Mouse (Mus musculus) hindbrain, embryonic 12.5 days (tissue): Measurements from ENCODE around the gene Dbr1. TPM values are rescaled to one million over a fixed set of nuclear protein-coding genes. Genes with fewer than 3 reads are reported as not detected.
A peak's percentile ranks its signal among the peaks of the same experiment; 100 is the strongest.

Source experiments
- ATAC-seq: fragments of 200-750 bp; cut with Nextera tagmentation; 2 replicates; pipeline ENCODE4 v1.8.0; 2017; ENCODE audit warnings: moderate TSS enrichment; ENCODE audit not compliant: low FRiP score
- H3K27ac ChIP-seq: fragments of 300-500 bp; sonication (generic); 2 replicates; pipeline ENCODE4 v1.5.1; 2016; ENCODE audit warnings: mild to moderate bottlenecking
- H3K27me3 ChIP-seq: fragments of 300-500 bp; sonication (generic); 2 replicates; pipeline ENCODE4 v1.6.1; 2016; ENCODE audit warnings: mild to moderate bottlenecking
- H3K36me3 ChIP-seq: fragments of 300-500 bp; sonication (generic); 2 replicates; pipeline ENCODE4 v1.6.1; 2016; ENCODE audit warnings: mild to moderate bottlenecking
- H3K4me1 ChIP-seq: fragments of 300-500 bp; sonication (generic); 2 replicates; pipeline ENCODE4 v1.6.1; 2016
- H3K4me2 ChIP-seq: fragments of 300-500 bp; sonication (generic); replicated peaks from 2 replicates; pipeline ENCODE4 v1.6.1; 2016; ENCODE audit warnings: mild to moderate bottlenecking
- H3K4me3 ChIP-seq: fragments of 300-500 bp; sonication (generic); 2 replicates; pipeline ENCODE4 v1.5.1; 2016; ENCODE audit warnings: mild to moderate bottlenecking
- H3K9ac ChIP-seq: fragments of 300-500 bp; sonication (generic); 2 replicates; pipeline ENCODE4 v1.6.1; 2016; ENCODE audit warnings: mild to moderate bottlenecking, moderate library complexity
- H3K9me3 ChIP-seq: fragments of 300-500 bp; sonication (generic); replicated peaks from 2 replicates; pipeline ENCODE4 v1.6.1; 2016; ENCODE audit warnings: mild to moderate bottlenecking
- WGBS: fragments of 180-500 bp; shearing (Covaris S2); methylation state at CpG from one replicate; pipeline ENCODE4 v1.1.7; 2016; 5-methylcytosine and 5-hydroxymethylcytosine counted together
- polyA plus RNA-seq: library from polyadenylated mRNA; unstranded; fragments of >200 nt; fragmentation: Nextera tagmentation; extraction: Ambion mirVana; gene quantifications from 2 replicates; pipeline ENCODE4 v1.2.1, GENCODE M21; 2016

Dbr1 gene
- 28.7 and 29.7 TPM in 2 replicates for polyA plus RNA-seq

DNA sequence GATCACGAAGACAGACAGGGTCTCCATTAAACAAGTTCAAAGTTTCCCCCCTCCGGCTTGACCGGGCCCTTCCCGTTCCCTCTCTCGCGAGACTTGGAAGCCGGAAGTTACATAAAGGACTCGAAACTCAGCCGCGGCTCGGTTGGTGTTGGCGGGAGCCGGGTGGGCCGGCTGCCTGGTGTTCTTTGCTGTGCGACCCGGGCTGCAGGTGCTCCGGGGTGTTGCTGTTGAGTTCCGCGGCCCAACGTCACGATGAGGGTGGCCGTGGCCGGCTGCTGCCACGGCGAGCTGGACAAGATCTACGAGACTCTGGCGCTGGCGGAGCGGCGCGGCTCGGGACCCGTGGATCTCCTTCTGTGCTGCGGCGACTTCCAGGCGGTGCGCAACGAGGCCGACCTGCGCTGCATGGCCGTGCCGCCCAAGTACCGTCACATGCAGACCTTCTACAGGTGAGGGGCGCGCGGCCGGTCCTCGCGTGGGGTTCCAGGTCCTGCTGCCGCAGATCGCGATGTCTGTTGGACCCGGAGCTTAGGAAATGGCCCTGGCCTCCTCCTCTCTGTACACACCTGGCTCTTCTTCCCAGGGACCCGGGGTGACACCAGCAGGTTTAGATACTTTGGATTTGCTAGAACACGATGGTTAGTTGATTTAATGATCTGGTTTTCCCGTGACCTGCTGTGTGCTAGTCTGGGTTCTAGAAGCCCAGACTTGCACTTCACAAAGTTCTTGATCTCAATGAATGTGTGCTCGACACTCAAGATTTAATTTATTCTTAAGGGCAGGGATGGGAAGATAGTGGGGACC, at the start of gene Dbr1:
TSS of gene Dbr1 (plus strand) at position 123 of the 804 bp plus-strand sequence.
- WGBS, result under 1% methylated on average over 57 of the region's 57 CpGs

DNA sequence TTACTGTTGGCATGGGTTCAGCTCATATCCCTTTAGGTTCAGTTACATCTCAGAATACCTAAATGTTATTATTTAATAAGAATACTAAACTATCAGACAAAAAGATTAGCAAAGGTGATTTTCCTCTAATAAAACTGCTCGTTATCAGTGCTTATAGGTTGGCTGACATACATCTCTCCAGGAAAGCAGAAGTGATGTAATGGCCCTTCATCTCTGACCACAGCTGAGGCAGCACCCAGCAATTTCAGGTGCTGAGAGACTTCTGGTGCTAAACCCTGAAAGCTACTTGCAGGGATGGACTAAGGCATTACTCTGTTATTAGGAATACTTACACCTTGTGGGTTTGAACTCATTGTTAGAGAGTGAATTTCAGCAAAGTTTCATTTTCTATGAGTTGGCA, 43.7 kb upstream of the Dbr1 start:
- H3K9ac ChIP-seq, result no peak overlapping the region
- no peak overlapping the region for H3K4me2 ChIP-seq
- no peaks in the 10 kb centered on the region for H3K4me1 ChIP-seq
- H3K4me3 ChIP-seq, result no peak overlapping the region
- H3K27ac ChIP-seq, result no peak overlapping the region
- ATAC-seq, result no peak
- H3K27me3 ChIP-seq, result no peaks in the 10 kb centered on the region
- H3K36me3 ChIP-seq, result peaks cover 50% of the 10 kb centered on the region
- 96% methylated on average over 1 of the region's 1 CpGs for WGBS
- H3K9me3 ChIP-seq, result no peaks in the 10 kb centered on the region

More for the DNA sequence above, at the start of gene Dbr1:
- H3K9ac ChIP-seq, result peak within 1 kb of the TSS; percentile 94
- peaks cover 16% of the 10 kb centered on the region for H3K4me1 ChIP-seq
- peaks cover 8% of the 10 kb centered on the region; the same call in 1 of the 2 replicates for H3K36me3 ChIP-seq
- peak within 1 kb of the TSS; percentile 93 for H3K4me3 ChIP-seq
- H3K27me3 ChIP-seq, result 0 out of 2 replicates have a peak, but pooled peaks cover 5% of the 10 kb centered on the region
- peak; percentile 96 for ATAC-seq
- no peaks in the 10 kb centered on the region for H3K9me3 ChIP-seq
- H3K27ac ChIP-seq, result peak within 1 kb of the TSS; percentile 76
- H3K4me2 ChIP-seq, result peak within 1 kb of the TSS; percentile 67

DNA sequence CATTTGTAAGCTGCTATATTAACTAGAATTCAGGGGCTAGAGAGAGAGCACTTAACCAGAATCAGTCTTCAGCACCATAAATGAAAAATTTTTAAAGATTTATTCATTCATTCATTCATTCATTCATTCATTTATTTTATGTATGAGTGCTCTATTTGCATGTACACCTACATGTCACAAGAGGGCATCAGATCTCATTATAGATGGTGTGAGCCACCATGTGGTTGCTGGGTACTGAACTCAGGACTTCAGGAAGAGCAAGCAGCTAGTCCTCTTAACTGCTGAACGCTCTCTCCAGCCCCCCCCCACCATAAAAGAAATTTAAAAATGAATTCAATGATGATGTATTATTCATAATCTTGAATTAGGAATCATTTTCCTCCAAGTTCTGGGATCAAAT, 29.3 kb upstream of the Dbr1 start:
- Histone ChIP-seq H3K4me1 (no peaks in the 10 kb centered on the region), H3K4me3 (no peak overlapping the region), H3K27ac (no peak overlapping the region), H3K4me2 (no peak overlapping the region), H3K36me3 (no peaks in the 10 kb centered on the region), H3K27me3 (no peaks in the 10 kb centered on the region), H3K9me3 (no peaks in the 10 kb centered on the region), H3K9ac (no peak overlapping the region)
- 95% methylated on average over 1 of the region's 1 CpGs for WGBS
- ATAC-seq, result no peak

DNA sequence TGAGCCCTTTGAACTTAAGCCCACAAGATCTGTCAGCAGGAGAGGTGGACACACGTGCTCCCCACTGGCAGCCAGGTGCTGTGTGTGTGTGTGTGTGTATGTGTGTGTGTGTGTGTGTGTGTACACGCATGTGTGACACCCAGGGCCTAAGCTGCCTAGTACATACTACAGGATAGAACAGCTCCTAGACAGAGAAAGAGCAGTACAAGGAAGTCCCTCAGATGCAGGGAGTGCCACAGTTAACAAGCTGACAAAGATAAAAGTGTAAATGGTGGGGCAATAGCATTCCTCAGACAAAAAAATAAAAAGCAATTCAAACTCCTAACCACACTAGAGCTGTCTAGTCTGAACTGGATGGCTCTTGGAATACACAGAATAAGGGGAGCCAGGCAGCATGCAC, 23.5 kb upstream of the Dbr1 start:
- Histone ChIP-seq H3K9ac (no peak overlapping the region), H3K27me3 (no peaks in the 10 kb centered on the region), H3K9me3 (no peaks in the 10 kb centered on the region), H3K4me3 (no peak overlapping the region), H3K27ac (no peak overlapping the region), H3K4me2 (no peak overlapping the region), H3K4me1 (no peaks in the 10 kb centered on the region), H3K36me3 (no peaks in the 10 kb centered on the region)
- WGBS, result 84% methylated on average over 2 of the region's 2 CpGs
- ATAC-seq, result no peak

DNA sequence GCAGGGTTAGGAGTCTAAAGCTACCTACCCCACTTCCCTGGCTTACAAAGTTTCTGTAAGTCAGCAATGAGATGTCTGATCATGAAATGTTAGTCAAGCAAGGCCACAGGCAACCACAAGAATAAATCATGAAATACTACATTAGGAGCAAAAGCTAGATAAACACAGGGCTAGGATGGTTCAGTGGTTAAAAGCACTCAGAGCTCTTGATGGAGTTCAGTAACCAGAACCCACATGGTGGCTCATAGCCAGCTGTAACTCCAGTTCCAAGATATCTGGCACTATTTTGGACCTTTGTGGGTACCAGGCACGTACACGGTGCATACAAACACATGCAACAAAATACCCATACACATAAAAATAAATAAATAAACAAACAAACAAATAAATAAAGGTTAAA, 22.6 kb upstream of the Dbr1 start:
- Histone ChIP-seq H3K9me3 (no peaks in the 10 kb centered on the region), H3K4me3 (no peak overlapping the region), H3K27me3 (no peaks in the 10 kb centered on the region), H3K4me1 (no peaks in the 10 kb centered on the region), H3K36me3 (no peaks in the 10 kb centered on the region), H3K4me2 (no peak overlapping the region), H3K27ac (no peak overlapping the region), H3K9ac (no peak overlapping the region)
- no peak for ATAC-seq
- WGBS, result 96% methylated on average over 2 of the region's 2 CpGs

DNA sequence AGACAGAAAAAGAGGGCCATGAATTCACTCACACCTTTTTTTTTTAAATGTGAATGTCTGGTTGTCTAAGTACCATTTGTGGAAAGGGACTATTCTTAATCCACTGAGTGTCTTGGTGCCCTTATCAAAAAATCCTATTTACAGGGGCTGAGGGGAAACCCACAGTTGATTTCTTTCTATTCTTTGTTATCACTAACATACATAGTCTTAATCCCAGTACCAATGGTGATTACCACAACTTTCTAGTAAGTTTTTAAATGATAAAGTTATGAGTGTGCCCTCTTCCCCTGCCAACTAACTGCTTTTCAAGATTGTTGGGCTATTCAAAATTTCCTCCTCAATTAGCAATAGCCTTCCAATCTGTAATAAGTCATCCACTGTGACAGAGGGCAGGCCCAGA, 21.5 kb upstream of the Dbr1 start:
- no peaks in the 10 kb centered on the region for H3K27me3 ChIP-seq
- H3K4me1 ChIP-seq, result no peaks in the 10 kb centered on the region
- no peak for ATAC-seq
- no peak overlapping the region for H3K4me3 ChIP-seq
- H3K27ac ChIP-seq, result no peak overlapping the region
- no peaks in the 10 kb centered on the region for H3K36me3 ChIP-seq
- no peaks in the 10 kb centered on the region for H3K9me3 ChIP-seq
- H3K4me2 ChIP-seq, result no peak overlapping the region
- no peak overlapping the region for H3K9ac ChIP-seq

DNA sequence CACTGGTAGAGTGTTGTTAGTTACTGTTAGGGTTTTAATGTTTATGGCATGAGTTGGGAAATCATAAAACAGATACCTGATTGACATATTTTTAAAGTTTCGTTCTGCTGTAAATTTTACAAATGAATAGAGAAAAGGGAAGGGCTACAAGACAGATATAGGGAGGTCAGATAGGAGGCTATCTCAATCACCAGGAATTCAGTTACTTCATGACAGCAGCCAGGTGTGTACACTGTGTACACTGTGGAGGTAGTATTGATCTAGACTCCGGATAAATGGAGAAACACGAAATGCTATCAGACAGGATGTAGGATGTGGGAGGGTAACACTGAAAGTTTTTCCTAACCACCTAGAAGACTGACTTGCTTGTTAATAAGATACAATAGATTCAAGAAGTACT, 20.3 kb upstream of the Dbr1 start:
- Histone ChIP-seq H3K27me3 (no peaks in the 10 kb centered on the region), H3K9me3 (no peaks in the 10 kb centered on the region), H3K4me3 (no peak overlapping the region), H3K9ac (no peak overlapping the region), H3K27ac (no peak overlapping the region), H3K4me1 (no peaks in the 10 kb centered on the region), H3K36me3 (no peaks in the 10 kb centered on the region), H3K4me2 (no peak overlapping the region)
- ATAC-seq, result no peak
- 96% methylated on average over 3 of the region's 3 CpGs for WGBS

DNA sequence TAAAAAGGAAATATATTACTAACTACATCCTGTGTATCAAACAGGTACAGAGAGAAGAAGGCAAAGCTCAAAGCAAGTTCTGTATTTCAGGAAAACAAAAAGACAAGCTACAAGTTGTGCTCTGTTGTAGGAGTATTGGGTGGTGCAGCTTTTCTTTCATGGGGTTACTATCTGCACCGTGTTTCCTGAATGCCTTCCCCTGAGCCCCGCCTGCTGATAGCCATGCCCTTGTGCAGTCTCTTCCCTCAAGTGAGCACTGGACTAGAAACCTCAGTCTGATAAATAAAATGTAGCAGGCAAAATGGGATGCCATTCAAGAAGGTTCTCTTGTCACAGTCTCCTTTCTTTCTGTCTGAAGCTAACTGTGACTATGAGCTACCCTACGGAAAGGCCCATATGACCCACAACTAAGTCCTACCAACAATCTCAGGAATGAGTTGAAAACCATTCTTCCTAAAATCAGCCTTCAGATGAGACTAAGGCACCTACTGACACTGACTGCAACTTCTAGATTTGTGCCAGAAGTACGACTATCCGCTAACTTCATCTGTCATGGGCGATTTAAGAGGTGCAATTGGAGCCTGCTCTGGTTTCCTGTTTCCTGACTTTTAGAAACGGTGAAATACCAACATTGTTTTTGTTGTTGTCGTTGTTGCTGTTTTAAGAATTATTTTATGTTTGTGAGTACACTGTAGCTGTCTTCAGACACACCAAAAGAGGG, 17.9 kb upstream of the Dbr1 start:
- Histone ChIP-seq H3K27me3 (no peaks in the 10 kb centered on the region), H3K4me1 (no peaks in the 10 kb centered on the region), H3K4me3 (no peak overlapping the region), H3K4me2 (no peak overlapping the region), H3K27ac (no peak overlapping the region), H3K9me3 (no peaks in the 10 kb centered on the region), H3K36me3 (no peaks in the 10 kb centered on the region), H3K9ac (no peak overlapping the region)
- no peak for ATAC-seq
- 89% methylated on average over 8 of the region's 8 CpGs for WGBS

DNA sequence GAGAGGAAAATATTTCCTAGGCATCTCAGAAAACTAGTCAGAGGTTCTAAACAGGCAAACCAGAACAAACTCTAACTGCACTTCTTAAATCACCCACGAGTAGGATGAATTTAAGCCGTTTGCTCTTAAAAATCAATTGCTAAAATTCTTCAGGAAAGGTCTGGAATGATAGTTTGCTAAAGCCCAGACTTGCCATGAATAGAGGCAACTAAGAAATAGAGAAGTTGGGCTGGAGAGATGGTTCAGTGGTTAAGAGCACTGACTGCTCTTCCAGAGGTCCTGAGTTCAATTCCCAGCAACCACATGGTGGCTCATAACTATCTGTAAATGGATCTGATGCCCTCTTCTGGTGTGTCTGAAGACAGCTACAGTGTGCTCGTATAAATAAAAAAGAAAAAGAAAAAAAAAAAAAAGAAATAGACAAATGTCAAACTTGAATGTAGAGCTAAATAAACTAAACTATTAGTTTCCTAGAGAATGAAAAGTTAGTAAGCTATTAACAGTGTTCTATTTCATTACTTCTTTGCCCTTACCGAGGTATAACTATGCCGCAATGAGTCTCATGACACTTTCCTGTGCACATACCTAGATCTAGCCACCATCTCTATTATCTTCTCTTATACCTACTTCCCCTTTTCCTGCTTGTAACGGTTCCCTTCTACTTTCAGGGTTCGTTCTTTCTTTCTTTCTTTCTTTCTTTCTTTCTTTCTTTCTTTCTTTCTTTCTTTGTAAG, 16.6 kb upstream of the Dbr1 start:
- no peak for ATAC-seq
- no peak overlapping the region for H3K9ac ChIP-seq
- H3K9me3 ChIP-seq, result no peaks in the 10 kb centered on the region
- H3K27ac ChIP-seq, result no peak overlapping the region
- H3K4me2 ChIP-seq, result no peak overlapping the region
- no peaks in the 10 kb centered on the region for H3K27me3 ChIP-seq
- 0 out of 2 replicates have a peak, but pooled peaks cover 4% of the 10 kb centered on the region for H3K4me1 ChIP-seq
- 95% methylated on average over 7 of the region's 7 CpGs for WGBS
- H3K4me3 ChIP-seq, result no peak overlapping the region
- no peaks in the 10 kb centered on the region for H3K36me3 ChIP-seq

DNA sequence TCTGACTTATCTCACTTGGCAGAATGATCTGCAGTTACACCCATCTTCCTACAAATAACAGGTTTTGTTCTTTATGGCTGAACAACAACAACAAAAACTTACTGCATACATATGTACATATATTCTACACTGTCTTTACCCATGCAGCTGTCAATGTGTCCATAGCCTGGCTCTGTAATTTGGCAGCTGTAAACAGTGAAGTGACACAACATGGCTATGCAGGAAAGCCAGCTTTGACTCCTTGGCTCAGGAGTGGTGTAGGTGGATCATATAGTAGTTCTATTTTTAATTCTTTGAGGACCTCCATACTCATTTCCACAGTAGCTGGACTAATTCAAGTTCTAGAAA, 16.1 kb upstream of the Dbr1 start:
- ATAC-seq, result no peak

DNA sequence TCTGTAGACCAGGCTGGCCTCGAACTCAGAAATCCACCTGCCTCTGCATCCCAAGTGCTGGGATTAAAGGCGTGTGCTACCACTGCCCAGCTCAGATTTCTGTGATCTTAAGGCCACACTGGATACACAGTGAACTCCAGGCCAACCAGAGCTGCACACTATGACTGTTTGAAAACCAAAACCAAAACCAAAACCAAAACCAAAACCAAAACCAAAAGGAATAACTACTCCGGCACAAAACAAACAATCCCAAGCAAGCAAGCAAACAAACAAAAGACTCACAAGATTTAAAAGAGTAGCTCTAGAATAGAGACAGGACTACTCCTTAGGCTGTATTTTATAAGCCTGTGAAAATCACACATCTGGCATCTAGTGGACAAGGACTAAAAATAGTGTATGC, 15.2 kb upstream of the Dbr1 start:
- 91% methylated on average over 3 of the region's 3 CpGs for WGBS

More for the DNA sequence above, 16.1 kb upstream of the Dbr1 start:
- H3K36me3 ChIP-seq, result no peaks in the 10 kb centered on the region
- no peak overlapping the region for H3K4me3 ChIP-seq
- no peaks in the 10 kb centered on the region for H3K9me3 ChIP-seq
- no peak overlapping the region for H3K9ac ChIP-seq
- H3K4me1 ChIP-seq, result 0 out of 2 replicates have a peak, but pooled peaks cover 5% of the 10 kb centered on the region
- no peaks in the 10 kb centered on the region for H3K27me3 ChIP-seq
- H3K4me2 ChIP-seq, result no peak overlapping the region
- no peak overlapping the region for H3K27ac ChIP-seq

DNA sequence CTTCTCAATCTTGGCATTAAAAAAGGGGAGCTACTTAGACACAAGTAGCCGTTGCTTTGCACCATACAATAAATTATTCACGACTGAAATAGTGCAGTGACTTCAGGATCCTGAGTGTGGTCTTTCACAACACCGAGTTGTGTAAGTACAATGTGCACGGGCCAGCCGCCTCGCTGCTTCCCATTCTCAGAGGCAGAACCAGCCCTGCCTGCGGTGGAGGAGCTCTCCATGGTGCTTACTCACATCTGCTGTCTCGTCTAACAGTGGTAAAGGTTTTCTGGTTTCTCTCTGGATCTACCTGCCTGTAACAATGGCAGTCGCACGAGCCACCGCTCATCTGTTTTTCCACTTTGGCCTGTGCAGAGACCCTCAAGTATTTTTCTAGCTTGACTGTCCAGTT, 11.9 kb upstream of the Dbr1 start:
- no peak overlapping the region for H3K27ac ChIP-seq
- H3K4me3 ChIP-seq, result no peak overlapping the region
- no peaks in the 10 kb centered on the region for H3K9me3 ChIP-seq
- no peak overlapping the region for H3K4me2 ChIP-seq
- no peak for ATAC-seq
- 37% methylated on average over 11 of the region's 11 CpGs for WGBS
- H3K9ac ChIP-seq, result no peak overlapping the region
- no peaks in the 10 kb centered on the region for H3K36me3 ChIP-seq
- peaks cover 14% of the 10 kb centered on the region for H3K4me1 ChIP-seq
- no peaks in the 10 kb centered on the region for H3K27me3 ChIP-seq

More for the DNA sequence above, 15.2 kb upstream of the Dbr1 start:
- H3K27me3 ChIP-seq, result no peaks in the 10 kb centered on the region
- 0 out of 2 replicates have a peak, but pooled peaks cover 5% of the 10 kb centered on the region for H3K4me1 ChIP-seq
- no peak for ATAC-seq
- no peaks in the 10 kb centered on the region for H3K36me3 ChIP-seq
- no peak overlapping the region for H3K27ac ChIP-seq
- H3K9me3 ChIP-seq, result no peaks in the 10 kb centered on the region
- H3K4me2 ChIP-seq, result no peak overlapping the region
- no peak overlapping the region for H3K4me3 ChIP-seq
- no peak overlapping the region for H3K9ac ChIP-seq
